Mouse (Mus musculus): ENCODE data around the gene Hoxb3.
A peak's percentile ranks its signal among the peaks of the same experiment; 100 is the strongest.

Gene Hoxb3

DNA sequence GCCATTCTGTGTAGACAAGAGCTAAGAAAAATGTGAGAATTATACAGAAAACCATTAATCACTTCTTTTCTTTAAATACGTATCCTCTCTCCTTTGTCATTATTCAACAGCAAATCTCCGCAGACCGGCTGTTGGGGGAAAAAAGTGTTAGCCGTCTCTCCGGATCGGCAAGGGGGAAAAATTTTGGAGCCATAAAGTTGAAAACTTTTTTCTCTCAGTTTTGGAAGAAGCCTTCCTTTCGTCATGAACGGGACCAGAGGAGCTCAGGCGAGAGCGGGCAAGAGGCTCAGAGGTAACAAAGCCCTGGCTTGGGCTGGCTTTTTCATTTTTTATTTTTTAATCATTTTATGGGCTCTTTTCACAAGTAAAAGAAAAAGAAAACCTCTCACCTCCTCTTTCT, at the start of gene Hoxb3:
TSS of gene Hoxb3 (plus strand) at position 173 of the 400 bp plus-strand sequence.
- no peak for DNase-seq (ENCODE audit: low spot score in 2 of 2)

DNA sequence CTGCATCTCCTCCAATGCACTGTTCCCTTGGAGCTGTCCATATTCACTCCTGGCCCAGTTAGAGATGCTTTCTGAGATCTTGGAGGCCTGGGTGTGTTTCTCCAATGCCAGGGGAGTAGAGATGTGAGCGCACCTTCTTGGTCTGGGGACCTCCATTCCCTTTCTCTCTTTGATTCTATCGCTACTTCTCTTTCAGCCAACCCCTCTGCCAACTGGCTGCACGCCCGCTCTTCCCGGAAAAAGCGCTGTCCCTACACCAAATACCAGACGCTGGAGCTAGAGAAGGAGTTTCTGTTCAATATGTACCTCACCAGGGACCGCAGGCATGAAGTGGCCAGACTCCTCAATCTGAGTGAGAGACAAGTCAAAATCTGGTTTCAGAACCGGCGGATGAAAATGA, 48.7 kb upstream of the Hoxb3 start:
- DNase-seq (ENCODE audit: low spot score in 2 of 2) = no peak

DNA sequence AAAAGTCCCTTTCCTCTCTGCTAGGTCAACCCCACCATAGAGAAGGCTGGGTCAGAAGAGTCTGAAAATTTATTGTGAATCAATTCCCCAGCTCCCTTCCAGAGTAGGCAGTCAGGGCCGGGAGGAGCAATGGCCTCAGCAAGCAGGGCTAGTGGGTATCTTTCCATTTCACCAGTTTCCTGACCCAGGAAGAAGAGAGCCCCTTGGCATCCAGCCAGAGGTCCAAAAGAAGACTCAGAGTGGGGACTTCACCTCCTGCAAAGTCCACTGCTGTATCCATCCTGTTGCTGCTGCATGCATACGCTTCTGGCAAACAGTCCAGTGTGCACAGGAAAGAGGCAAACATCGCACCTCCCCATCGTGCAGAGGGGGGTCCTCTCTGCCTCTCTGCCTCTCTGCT, 47.2 kb upstream of the Hoxb3 start:
- no peak for DNase-seq (ENCODE audit: low spot score in 2 of 2)

DNA sequence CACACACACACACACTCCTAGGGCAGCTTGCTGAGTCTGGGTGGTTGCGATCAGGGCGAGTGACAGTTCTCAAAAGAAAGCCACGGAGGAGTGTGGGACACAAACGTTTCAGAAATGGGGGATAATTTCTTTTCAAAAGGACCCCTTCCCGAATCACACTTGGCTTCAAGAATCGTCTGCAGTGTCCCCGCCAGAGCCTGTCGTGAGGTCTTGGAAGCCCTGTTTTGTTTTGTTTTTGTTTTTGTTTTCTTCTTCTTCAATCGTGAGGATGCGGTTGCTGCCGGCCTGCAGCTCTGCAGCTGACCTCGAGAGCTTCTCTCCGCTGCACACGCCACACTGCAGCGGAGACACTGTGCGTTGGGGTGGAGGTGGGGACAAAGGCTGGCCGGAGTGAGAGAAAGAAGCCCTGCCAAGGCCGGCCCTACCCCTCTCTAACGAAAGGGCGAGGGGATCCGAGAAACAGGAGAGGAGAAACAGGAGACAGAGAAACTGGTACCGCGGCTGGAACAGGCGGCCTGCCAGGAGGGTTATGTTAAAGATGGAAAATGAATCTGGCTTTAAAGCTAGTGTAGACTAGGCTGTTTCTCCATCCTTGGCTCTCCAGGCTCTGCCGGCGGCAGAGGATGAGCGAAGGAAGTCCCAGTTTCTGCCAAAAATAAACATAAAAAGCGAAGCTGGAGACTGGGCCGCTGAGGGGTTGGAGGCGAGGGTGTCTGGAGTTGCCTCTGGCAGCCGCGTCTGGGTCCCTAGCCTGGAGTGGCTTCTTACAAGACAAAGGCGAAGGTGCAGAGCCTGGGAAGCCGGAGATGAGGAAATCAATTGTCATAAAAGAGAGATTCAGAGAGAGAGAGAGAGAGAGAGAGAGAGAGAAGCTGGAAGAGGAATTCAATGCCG, 45.7 kb upstream of the Hoxb3 start:
- DNase-seq (ENCODE audit: low spot score in 2 of 2) = no peak

DNA sequence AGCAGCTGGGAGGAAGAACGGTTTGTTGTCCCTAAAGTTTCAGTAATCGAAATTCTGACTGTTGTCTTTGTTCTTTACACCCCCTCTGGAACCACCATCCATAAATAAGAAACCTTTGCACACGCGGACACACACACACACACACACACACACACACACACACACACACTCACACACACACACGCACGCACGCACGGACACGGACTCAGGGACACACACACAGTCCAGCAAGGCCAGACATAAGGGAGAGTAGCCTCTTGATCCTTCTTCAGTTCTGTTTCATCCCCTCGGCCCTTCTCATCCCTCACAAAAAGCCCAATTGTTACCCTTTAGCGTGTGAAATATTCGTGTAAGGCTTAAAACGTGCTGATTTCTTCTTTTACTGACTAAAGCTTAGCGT, 44.8 kb upstream of the Hoxb3 start:
- no peak for DNase-seq (ENCODE audit: low spot score in 2 of 2)

DNA sequence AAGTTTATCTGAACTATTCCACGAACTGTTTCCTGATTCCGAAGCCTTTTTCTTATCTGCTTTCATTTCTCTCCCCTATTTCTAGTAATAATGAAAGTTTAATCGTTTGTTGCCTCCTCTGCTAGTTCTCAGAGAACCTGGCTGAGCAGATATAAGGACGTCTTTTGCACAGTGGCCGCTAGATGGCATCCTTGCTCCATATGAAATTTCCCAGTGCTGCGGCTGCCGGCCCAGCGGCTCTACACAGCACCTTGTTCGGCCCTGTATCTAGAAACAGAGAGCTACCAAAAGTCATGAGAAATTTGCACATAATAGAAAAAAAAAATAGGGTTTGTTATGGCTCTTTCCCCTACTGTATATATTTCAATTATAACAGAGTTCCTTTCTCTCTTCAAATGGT, 44.4 kb upstream of the Hoxb3 start:
- DNase-seq (ENCODE audit: low spot score in 2 of 2) = peak; percentile 61 to 86

DNA sequence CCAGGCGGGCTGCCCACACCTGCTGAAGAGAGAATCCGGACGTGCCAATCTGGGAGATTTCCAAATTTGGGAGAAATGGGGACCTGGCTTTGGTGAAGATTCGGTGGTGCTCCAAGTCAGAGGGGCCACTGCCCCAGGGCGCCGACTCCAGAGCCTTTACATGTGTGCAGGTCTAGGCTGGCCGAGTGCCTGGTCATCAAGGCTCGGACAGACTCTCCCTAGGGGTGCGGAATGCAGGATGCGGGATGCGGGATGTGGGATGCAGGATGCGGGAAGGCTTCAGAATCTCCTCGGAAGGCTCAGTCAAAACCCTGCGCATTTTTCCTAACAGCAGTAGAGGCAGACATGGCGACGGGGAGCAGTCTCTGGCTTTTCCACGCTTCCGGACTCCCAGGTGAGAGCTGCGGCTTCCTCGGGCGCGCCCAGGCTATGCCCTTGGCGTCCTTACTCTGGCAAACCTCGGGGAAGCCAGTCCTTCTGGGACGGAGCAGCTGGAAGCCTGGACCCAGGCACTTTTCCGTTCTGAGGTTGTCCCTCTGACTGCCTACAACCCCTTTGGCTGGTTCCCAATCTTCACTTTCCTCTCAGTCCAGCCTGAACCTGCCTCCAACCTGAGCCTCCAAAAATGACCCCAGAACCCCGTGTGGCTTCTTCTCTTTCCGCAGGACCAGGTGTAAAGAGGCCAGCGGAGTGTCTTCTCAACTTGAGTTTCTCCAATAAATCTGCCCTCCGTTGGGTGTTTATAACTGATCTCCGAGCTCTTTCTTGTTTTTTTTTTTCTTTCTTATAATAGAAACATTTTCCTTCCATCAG, 43.5 kb upstream of the Hoxb3 start:
- DNase-seq (ENCODE audit: low spot score in 2 of 2) = no peak

DNA sequence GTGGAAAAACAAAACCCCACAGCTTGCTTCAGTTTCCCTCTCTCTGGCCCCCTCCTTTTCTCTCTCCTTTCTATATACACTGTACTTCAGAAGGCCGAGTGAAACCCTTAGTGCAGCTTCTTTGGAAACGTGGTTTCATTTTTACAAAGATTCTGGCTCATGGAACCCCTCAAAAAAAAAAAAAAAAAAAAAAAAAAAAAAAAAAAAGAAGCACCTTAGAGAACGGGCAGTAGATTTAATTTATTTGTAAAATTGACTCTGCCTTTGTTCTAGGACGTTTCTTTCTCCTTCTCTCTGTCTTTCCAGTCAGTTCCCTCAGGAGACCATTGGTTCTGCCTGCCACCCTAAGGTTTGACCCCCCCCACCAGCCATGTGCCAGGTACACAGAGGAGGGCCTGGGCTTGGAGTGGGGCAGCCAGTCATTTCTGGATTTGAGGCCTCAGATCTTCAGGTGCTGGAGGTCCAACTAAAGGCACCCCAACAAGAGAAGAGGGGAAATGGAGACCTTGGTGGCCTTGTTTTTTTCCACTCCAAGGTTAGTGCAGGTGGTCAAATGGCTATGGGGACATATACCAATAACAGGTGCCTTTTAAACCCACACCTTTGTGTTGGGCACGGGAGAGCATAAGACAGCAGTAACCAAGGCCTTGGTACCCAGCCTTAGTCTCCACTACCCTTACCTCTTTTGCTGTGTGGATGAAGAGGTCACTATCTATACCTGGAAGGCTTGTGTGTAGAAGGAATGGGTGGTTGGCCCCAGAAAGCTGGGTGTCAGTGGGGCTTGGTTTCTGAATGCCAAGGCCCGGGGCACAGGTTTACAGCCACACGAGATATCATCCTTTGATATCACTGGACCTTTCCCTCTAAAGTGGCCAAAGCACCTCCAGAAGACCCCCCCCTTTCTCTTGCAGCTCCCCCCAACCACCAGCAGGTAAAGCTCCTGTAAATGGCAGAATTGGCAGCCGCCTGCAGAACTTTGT, 42.4 kb upstream of the Hoxb3 start:
- no peak for DNase-seq (ENCODE audit: low spot score in 2 of 2)

DNA sequence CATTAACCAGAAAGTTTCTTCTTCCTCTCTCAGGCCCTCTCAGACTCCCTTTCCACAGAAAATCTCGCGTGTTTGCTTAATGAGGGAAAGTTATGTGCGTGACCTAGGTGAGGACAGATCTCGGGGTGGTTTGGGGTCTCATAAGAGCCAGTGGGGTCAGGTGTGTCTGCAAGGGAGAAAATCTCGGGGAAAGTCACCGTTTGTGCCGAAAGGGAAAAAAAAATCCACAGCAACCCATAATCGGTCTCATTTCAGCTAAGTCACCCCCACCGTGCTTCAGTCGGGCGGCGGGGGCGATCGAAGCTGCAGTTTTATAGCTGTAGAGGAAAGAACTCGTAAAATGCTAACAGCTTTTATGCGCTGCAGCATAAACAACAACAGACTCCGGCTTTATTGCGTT, 41.7 kb upstream of the Hoxb3 start:
- DNase-seq (ENCODE audit: low spot score in 2 of 2) = no peak

DNA sequence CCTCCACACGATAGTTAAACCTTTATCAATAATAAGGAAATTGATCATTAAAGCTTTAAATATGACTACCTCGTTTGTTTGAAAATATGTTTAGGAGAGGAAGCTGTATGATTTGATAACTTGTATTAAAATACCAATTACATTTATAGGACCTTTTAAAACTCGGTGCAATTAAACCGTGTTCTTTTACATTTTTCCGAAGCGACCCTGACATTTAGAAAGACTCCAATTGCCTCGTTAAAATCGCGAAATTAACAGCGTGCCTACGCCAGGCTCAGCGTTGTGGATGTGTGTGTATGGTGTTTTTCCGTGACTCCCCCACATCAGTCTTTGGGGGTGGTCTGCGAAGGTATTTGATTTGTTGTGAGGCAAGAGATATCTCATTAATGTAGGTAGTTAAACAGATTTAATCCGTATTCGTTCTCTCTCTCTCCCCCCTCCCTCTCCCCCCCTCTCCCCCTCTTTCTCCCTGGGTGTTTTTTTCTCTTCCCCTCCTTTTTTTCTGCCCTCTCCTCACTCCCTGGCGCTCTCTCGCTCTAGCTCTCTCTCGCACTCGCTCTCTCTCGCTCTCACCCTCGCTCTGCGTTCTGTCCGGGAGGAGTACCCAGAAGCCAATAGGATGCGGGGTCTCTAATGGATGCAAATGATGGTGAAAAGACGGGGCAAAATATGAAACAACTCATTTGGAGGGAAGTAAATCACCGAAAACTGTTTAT, 41.1 kb upstream of the Hoxb3 start, which contains the start of gene Hoxb8:
TSS of gene Hoxb8 (plus strand) at position 51 of the 716 bp plus-strand sequence.
- DNase-seq (ENCODE audit: low spot score in 2 of 2) = no peak

DNA sequence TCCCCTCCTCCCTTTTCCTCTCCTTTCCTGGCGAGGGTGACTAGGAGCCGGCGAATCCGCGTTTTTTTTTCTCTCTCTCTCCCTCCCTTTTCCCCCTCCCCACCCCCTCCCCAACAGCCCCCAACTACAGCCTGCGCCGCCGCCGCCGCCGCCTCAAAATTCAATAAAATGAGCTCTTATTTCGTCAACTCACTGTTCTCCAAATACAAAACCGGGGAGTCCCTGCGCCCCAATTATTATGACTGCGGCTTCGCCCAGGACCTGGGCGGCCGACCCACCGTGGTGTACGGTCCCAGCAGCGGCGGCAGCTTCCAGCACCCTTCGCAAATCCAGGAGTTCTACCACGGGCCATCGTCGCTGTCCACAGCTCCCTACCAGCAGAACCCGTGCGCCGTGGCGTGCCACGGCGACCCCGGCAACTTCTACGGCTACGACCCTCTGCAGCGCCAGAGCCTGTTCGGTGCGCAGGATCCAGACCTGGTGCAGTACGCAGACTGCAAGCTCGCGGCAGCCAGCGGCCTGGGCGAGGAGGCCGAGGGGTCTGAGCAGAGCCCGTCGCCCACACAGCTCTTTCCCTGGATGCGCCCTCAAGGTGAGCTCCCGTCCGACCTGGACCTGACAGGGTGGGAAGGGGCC, 40.2 kb upstream of the Hoxb3 start:
- no peak for DNase-seq (ENCODE audit: low spot score in 2 of 2)

DNA sequence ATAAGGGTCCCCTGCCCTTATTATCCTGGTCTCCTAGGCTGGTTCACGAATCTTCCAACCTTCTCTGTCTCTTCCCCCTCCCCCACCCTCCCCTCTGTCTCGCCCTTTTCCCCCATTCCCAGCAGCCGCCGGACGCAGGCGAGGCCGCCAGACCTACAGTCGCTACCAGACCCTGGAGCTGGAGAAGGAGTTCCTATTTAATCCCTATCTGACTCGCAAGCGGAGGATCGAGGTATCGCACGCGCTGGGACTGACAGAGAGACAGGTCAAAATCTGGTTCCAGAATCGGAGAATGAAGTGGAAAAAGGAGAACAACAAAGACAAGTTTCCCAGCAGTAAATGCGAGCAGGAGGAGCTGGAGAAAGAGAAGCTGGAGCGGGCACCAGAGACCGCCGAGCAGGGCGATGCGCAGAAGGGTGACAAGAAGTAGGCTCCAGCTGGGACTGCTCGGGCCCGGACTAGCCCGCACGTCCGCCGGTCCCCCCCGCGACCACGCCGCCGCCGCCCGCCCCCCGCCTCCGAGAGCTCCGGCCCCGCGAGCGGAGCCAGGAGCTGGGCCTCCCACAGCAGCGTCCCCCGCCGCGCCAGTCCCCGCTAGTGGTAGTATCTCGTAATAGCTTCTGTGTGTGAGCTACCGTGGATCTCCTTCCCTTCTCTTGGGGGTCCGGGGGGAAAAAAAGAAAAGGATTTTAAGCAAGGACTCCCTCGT, 38.9 kb upstream of the Hoxb3 start:
- DNase-seq (ENCODE audit: low spot score in 2 of 2) = no peak

DNA sequence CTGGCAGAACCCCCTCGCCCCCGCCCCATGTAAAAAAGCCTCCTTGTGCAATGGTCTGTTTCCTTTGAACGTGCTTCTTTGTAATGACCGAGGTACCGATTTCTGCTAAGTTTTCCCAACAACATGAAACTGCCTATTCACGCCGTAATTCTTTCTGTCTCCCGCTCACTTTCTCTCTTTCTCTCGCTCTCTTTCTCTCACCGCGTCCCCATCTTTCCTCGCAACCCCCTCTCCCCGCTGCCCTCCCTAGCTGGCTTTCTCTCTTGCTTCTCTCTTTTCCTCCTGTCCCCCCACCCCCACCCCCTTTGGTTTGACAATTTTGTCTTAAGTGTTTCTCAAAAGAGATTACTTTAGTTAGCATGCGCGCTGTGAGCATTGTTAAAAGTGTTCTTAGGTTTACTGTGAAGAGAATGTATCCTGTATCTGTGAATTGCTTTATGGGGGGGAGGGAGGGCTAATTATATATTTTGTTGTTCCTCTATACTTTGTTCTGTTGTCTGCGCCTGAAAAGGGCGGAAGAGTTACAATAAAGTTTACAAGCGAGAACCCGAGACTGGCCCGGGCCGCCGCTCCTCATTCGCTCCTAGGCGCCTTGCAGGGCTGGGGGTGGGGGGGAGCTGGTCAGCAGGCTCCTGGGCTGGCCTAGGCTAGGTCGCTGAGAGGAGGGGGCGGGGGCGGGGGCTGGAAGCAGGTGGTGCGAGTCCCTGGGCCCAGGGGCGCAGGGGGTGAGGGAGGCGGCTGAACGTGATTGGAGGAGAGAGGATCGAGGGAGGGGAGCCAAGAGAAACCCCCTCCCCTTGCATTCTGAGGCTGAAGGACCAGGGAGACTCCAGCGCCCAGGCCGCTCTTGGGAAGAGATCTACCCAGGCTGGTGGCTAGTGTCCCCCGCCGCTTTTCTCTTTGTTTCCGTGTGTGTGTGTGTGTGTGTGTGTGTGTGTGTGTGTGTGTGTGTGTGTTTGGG, 38.1 kb upstream of the Hoxb3 start:
- no peak for DNase-seq (ENCODE audit: low spot score in 2 of 2)

DNA sequence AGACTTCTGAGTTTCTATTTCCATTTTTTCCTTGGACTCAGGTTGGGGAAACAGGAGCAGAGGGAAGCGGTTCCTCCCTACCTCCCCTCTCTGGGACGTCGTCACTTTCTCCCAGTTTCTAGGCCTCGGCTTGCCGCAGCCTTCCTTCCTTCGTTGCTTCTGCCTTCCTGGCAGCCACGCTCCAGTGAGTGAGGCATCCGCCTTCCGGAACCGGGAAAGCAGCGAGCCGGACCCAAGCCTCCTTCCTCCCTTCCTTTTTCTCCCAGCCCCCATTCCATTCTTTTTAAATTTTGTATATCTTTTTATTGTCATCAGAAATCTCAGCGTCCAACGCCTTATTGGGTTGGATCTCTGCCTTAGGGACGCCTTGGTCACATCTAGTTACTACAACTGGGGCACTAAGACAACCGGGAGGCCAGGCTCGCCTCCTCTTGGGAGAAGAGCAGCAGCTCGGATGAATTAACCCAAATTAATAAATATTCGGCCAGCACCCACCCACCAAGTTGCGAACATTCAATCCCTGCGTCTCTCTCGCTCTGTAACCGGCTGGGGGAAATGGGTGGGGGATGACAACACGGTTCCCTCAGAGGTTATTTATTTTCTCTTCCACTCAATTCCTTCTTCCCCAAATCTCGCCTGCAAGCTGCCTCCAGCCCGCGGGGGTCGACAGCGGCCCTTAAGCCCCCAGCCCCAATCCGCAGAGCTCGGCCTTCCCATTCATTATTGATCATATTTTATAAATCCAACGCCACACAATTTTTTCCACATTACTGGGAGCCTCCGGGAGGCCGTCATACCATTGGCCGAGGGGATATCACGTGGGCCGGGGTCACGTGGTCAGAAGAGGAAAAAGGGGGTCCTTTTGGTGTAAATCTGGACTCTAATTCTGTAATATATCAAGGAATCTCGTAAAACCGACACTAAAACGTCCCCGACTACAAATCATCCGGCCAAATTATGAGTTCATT, 37.1 kb upstream of the Hoxb3 start, which contains the start of gene Hoxb7:
TSS of gene Hoxb7 (plus strand) at position 853 of the 968 bp plus-strand sequence.
- DNase-seq (ENCODE audit: low spot score in 2 of 2) = no peak

DNA sequence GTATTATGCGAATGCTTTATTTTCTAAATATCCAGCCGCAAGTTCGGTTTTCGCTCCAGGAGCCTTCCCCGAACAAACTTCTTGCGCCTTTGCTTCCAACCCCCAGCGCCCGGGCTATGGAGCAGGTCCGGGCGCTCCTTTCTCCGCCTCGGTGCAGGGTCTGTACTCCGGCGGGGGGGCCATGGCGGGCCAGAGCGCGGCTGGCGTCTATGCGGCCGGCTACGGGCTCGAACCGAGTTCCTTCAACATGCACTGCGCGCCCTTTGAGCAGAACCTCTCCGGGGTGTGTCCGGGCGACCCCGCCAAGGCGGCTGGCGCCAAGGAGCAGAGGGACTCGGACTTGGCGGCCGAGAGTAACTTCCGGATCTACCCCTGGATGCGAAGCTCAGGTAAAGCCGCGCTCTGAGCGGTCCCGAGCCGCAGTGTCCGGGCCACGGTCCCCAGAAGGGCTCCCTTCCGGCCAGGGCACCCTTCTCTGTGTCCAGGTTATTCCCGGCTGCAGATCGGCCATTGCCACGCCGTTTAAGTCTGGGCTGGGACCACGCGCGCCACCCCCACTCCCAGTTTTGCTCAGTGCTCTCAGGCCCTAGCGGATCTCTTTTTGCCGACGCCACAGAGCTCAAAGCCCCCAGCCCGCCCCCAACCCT, 36.3 kb upstream of the Hoxb3 start:
- DNase-seq (ENCODE audit: low spot score in 2 of 2) = no peak

DNA sequence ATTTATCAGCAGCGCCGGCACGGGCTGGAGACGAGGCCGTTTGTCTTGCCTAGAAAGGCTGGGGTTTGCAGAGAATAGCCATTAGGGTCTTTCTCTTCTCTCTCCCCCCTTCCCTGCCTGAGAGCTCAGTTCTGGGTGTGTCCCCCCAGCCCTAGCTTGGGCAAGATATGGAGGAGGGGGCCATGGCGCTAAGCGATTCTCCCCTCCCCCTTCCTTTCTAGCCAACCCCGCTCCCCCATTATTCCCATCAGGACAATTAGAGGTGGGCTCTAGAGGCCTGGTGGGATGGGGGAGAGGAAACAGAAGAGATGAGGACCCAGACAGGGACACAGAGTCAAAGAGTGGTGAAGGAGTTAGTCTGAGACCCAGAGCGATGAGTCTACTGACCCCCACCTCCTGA, 35.7 kb upstream of the Hoxb3 start:
- DNase-seq (ENCODE audit: low spot score in 2 of 2) = no peak

All from spleen, postnatal 4 days (tissue).